11 mouse cellular contexts compared by ENCODE assay signal in the genomic region with DNA sequence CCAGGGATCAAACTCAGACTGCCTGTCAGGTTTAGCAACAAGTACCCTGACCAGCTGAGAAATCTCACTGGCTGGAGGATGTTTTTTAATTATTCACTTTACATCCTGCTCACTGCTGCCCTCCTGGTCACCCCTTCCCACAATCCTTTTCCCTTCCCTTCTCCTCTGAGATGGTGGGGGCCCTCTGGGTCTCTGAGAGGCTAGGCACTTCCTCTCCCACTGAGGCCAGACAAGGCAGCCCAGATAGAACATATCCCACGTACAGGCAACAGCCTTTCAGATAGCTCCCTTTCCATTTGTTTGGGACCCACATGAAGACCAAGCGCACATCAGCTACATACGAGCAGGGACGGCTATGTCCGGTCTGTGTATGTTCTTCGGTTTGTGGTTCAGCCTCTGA. TPM values are rescaled to one million over a fixed set of nuclear protein-coding genes. Genes with fewer than 3 reads are reported as not detected.
DNase-seq lines count a peak whose midpoint lies in the region; ATAC-seq and TF ChIP-seq lines count a peak whose summit lies in the region.
"Not testable (repeated sequence)": the region's sequence is repeated elsewhere in the genome, so short reads cannot be mapped to it uniquely, and the experiment has no call there.
"Had no signal": no experiment of that assay in that cellular context is flagged by ENCODE, and none has a peak within 500 bp of the region (broad histone marks: within the 10 kb centered on the region; RNA-seq: fewer than 3 reads in every experiment).

No protein-coding gene starts in this region.

- H3K27me3 ChIP-seq in kidney, embryonic 15.5 days; kidney, embryonic 16.5 days (ENCODE audit: insufficient read depth, low read length); kidney, postnatal 0 days (ENCODE audit: insufficient read depth, low read length): not testable (repeated sequence)

- not testable (repeated sequence) for H3K4me1 ChIP-seq in kidney, embryonic 15.5 days; kidney, embryonic 16.5 days (ENCODE audit: insufficient read depth, low read length); kidney, postnatal 0 days (replicated peaks; ENCODE audit: insufficient read depth, low read length)

- H3K4me3 ChIP-seq in kidney, embryonic 15.5 days (replicated peaks); kidney, embryonic 16.5 days (ENCODE audit: low read length); kidney, postnatal 0 days (replicated peaks; ENCODE audit: low read depth, low read length): not testable (repeated sequence)

- not testable (repeated sequence) for H3K27ac ChIP-seq in kidney, embryonic 15.5 days; kidney, embryonic 16.5 days (ENCODE audit: low read length); kidney, postnatal 0 days

- peak; percentile 64; the same call in 1 of the 2 replicates for ATAC-seq in kidney, embryonic 15.5 days (replicated peaks; ENCODE audit: low FRiP score)
- peak; percentile 71 for ATAC-seq in kidney, embryonic 16.5 days (ENCODE audit: low FRiP score, low TSS enrichment)
- not testable (repeated sequence) for ATAC-seq in kidney, postnatal 0 days (replicated peaks; ENCODE audit: low FRiP score, low read depth)

- not testable (repeated sequence) for H3K4me2 ChIP-seq in kidney, embryonic 15.5 days; kidney, embryonic 16.5 days (replicated peaks; ENCODE audit: low read depth, low read length); kidney, postnatal 0 days (ENCODE audit: low read length)

- H3K36me3 ChIP-seq in kidney, embryonic 15.5 days; kidney, embryonic 16.5 days (ENCODE audit: insufficient read depth, low read length); kidney, postnatal 0 days (ENCODE audit: insufficient read depth, low read length): not testable (repeated sequence)

- TF ChIP-seq CTCF in kidney, postnatal 0 days (IDR thresholded peaks at IDR 0.05; ENCODE audit: low read depth), result not testable (repeated sequence)

- 81% methylated on average over 6 of the region's 6 CpGs for WGBS in kidney, embryonic 15.5 days
- 76% methylated on average over 6 of the region's 6 CpGs for WGBS in kidney, embryonic 16.5 days
- WGBS in kidney, postnatal 0 days, result 77% methylated on average over 6 of the region's 6 CpGs

- not testable (repeated sequence) for H3K9me3 ChIP-seq in kidney, embryonic 15.5 days (replicated peaks); kidney, embryonic 16.5 days (ENCODE audit: low read length); kidney, postnatal 0 days (replicated peaks; ENCODE audit: low read length)

- peak; percentile 31 for DNase-seq in heart, adult 11 months
- peak; percentile 35 for DNase-seq in kidney, postnatal 0 days (ENCODE audit: low spot score)

- H3K9ac ChIP-seq in kidney, embryonic 15.5 days; kidney, embryonic 16.5 days (replicated peaks; ENCODE audit: low read length); kidney, postnatal 0 days (ENCODE audit: low read depth, low read length): not testable (repeated sequence)

RNA-seq across cellular contexts. Expression of gene Gm3415, which starts 14.2 kb away (rescaled TPM):
- polyA plus RNA-seq in kidney, embryonic 15.5 days (2015; fragmentation: Nextera tagmentation; extraction: Ambion mirVana), result not detected in 2 replicates
- polyA plus RNA-seq in kidney, embryonic 16.5 days (2015; fragmentation: Nextera tagmentation; extraction: Ambion mirVana), result not detected in 2 replicates
- not detected in 2 replicates for polyA plus RNA-seq in kidney, postnatal 0 days (2015; fragmentation: Nextera tagmentation; extraction: Ambion mirVana)
- polyA plus RNA-seq: activated CD4-positive, CD25-positive, alpha-beta regulatory T cell, adult 4 months; adrenal gland, adult 2 months; brain, embryonic 14.5 days; C2C12; CD4-positive, CD25-positive, alpha-beta regulatory T cell, adult 4 months; G1E; Patski had no signal

RNA-seq across cellular contexts. Expression of gene Gpr12, which starts 14.9 kb away (rescaled TPM):
- polyA plus RNA-seq in kidney, embryonic 15.5 days (2015; fragmentation: Nextera tagmentation; extraction: Ambion mirVana), result 0.57 and 0.58 TPM in 2 replicates
- 0.76 and 1.1 TPM in 2 replicates for polyA plus RNA-seq in kidney, embryonic 16.5 days (2015; fragmentation: Nextera tagmentation; extraction: Ambion mirVana)
- 0.61 and 0.68 TPM in 2 replicates for polyA plus RNA-seq in kidney, postnatal 0 days (2015; fragmentation: Nextera tagmentation; extraction: Ambion mirVana)
- polyA plus RNA-seq: activated CD4-positive, CD25-positive, alpha-beta regulatory T cell, adult 4 months; adrenal gland, adult 2 months; C2C12; CD4-positive, CD25-positive, alpha-beta regulatory T cell, adult 4 months; G1E had no signal

RNA-seq across cellular contexts. Expression of gene Gm3409, which starts 32.7 kb away (rescaled TPM):
- polyA plus RNA-seq in kidney, embryonic 15.5 days (2015; fragmentation: Nextera tagmentation; extraction: Ambion mirVana), result not detected in 2 replicates
- not detected in 2 replicates for polyA plus RNA-seq in kidney, embryonic 16.5 days (2015; fragmentation: Nextera tagmentation; extraction: Ambion mirVana)
- polyA plus RNA-seq in kidney, postnatal 0 days (2015; fragmentation: Nextera tagmentation; extraction: Ambion mirVana), result not detected in 2 replicates
- polyA plus RNA-seq: activated CD4-positive, CD25-positive, alpha-beta regulatory T cell, adult 4 months; adrenal gland, adult 2 months; brain, embryonic 14.5 days; C2C12; CD4-positive, CD25-positive, alpha-beta regulatory T cell, adult 4 months; G1E; Patski had no signal

RNA-seq across cellular contexts. Expression of gene Gm3404, which starts 44.6 kb away (rescaled TPM):
- polyA plus RNA-seq in kidney, embryonic 15.5 days (2015; fragmentation: Nextera tagmentation; extraction: Ambion mirVana), result not detected in 2 replicates
- polyA plus RNA-seq in kidney, embryonic 16.5 days (2015; fragmentation: Nextera tagmentation; extraction: Ambion mirVana), result not detected in 2 replicates
- polyA plus RNA-seq in kidney, postnatal 0 days (2015; fragmentation: Nextera tagmentation; extraction: Ambion mirVana), result not detected in 2 replicates
- polyA plus RNA-seq: activated CD4-positive, CD25-positive, alpha-beta regulatory T cell, adult 4 months; adrenal gland, adult 2 months; brain, embryonic 14.5 days; C2C12; CD4-positive, CD25-positive, alpha-beta regulatory T cell, adult 4 months; G1E; Patski had no signal

RNA-seq across cellular contexts. Expression of gene Gm3402, which starts 56.3 kb away (rescaled TPM):
- not detected in 2 replicates for polyA plus RNA-seq in kidney, embryonic 15.5 days (2015; fragmentation: Nextera tagmentation; extraction: Ambion mirVana)
- not detected in 2 replicates for polyA plus RNA-seq in kidney, embryonic 16.5 days (2015; fragmentation: Nextera tagmentation; extraction: Ambion mirVana)
- polyA plus RNA-seq in kidney, postnatal 0 days (2015; fragmentation: Nextera tagmentation; extraction: Ambion mirVana), result not detected in 2 replicates
- polyA plus RNA-seq: activated CD4-positive, CD25-positive, alpha-beta regulatory T cell, adult 4 months; adrenal gland, adult 2 months; brain, embryonic 14.5 days; C2C12; CD4-positive, CD25-positive, alpha-beta regulatory T cell, adult 4 months; G1E; Patski had no signal
